Mouse (Mus musculus) forebrain, embryonic 15.5 days (tissue): ENCODE results near the gene Ddb2. TPM values are rescaled to one million over a fixed set of nuclear protein-coding genes. Genes with fewer than 3 reads are reported as not detected.
A peak's percentile ranks its signal among the peaks of the same experiment; 100 is the strongest.

Source experiments
- ATAC-seq: fragments of 200-750 bp; cut with Nextera tagmentation; replicated peaks from 2 replicates; pipeline ENCODE4 v1.8.0; 2017; ENCODE audit warnings: mild to moderate bottlenecking, moderate TSS enrichment, moderate library complexity
- H3K27ac ChIP-seq: fragments of 300-500 bp; sonication (generic); replicated peaks from 2 replicates; pipeline ENCODE4 v1.5.1; 2015; ENCODE audit warnings: mild to moderate bottlenecking, inconsistent platforms
- H3K27me3 ChIP-seq: fragments of 300-500 bp; sonication (generic); 2 replicates; pipeline ENCODE4 v1.6.1; 2015; ENCODE audit warnings: inconsistent platforms
- H3K36me3 ChIP-seq: fragments of 300-500 bp; sonication (generic); 2 replicates; pipeline ENCODE4 v1.6.1; 2015; ENCODE audit warnings: mild to moderate bottlenecking, inconsistent platforms
- H3K4me1 ChIP-seq: fragments of 300-500 bp; sonication (generic); 2 replicates; pipeline ENCODE4 v1.6.1; 2015; ENCODE audit warnings: inconsistent platforms
- H3K4me2 ChIP-seq: fragments of 300-500 bp; sonication (generic); replicated peaks from 2 replicates; pipeline ENCODE4 v1.6.1; 2015; ENCODE audit warnings: mild to moderate bottlenecking, inconsistent platforms
- H3K4me3 ChIP-seq: fragments of 300-500 bp; sonication (generic); 2 replicates; pipeline ENCODE4 v1.5.1; 2015; ENCODE audit warnings: mild to moderate bottlenecking, inconsistent platforms
- H3K9ac ChIP-seq: fragments of 300-500 bp; sonication (generic); replicated peaks from 2 replicates; pipeline ENCODE4 v1.6.1; 2015; ENCODE audit warnings: mild to moderate bottlenecking, inconsistent platforms
- H3K9me3 ChIP-seq: fragments of 300-500 bp; sonication (generic); 2 replicates; pipeline ENCODE4 v1.6.1; 2016; ENCODE audit warnings: inconsistent platforms
- WGBS: fragments of 180-500 bp; shearing (Covaris S2); methylation state at CpG from one replicate; pipeline ENCODE4 v1.1.7; 2015; ENCODE audit warnings: mixed read lengths; 5-methylcytosine and 5-hydroxymethylcytosine counted together
- polyA plus RNA-seq: library from polyadenylated mRNA; unstranded; fragments of >200 nt; fragmentation: Nextera tagmentation; extraction: Ambion mirVana; gene quantifications from 2 replicates; pipeline ENCODE4 v1.2.1, GENCODE M21; 2015

Ddb2 gene
- polyA plus RNA-seq, 1 experiment from 2014 or later = 14.5 TPM

DNA sequence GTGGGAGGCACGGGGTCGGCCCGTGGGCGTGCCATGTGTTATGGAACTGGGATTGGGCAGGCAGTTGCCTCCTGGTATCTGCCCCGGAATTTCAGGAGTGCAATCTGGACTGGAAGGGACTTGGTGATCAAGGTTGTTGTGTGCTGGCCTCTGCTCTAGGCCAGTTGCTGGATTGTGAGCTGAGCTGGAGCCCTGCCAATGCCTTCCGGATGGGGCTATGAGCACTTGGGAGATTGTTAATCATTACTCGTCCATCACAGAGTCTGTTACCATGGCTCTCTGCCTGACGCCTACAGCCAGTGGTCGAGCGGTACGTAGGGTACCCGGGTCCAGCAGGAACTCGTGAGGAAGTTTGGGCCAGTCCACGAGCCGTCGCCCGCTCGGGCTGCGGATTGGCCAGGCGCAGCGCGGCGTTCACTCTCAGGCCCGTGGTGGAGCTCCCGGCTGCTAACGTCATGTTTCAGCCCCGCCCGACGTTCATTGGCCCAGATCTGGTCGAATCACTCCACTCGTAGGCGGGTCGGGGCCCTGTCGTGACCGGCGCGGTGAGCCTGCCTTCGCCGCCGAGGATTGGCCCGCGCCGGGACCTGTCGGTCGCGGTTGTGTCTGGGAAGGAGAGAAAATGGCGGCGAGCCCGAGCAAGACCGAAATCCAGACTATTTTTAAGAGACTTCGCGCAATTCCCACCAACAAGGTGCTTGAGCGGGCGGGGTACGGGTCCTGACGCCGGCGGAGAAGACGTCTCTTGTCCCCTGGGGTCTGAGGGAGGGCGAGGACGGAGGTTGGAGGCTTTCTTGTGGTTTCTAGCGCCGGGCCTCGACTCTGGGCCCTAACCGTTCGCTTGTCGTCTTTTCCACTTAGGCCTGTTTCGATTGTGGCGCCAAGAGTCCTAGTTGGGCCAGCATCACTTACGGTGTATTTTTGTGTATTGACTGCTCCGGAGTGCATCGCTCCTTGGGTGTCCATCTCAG lies 28.2 kb upstream of the Ddb2 start, which contains the start of gene Arfgap2:
Gene Arfgap2, plus strand, starts transcription at position 264 of the 971 bp plus-strand sequence.
- peaks cover 30% of the 10 kb centered on the region for H3K36me3 ChIP-seq
- H3K4me1 ChIP-seq = peaks cover 20% of the 10 kb centered on the region
- peak; percentile 99 for ATAC-seq
- H3K9me3 ChIP-seq = no peaks in the 10 kb centered on the region
- H3K27me3 ChIP-seq = no peaks in the 10 kb centered on the region
- H3K27ac ChIP-seq = peak within 1 kb of the TSS; percentile 93
- under 1% methylated on average over 72 of the region's 72 CpGs for whole genome bisulfite sequencing
- H3K4me2 ChIP-seq = peak within 1 kb of the TSS; percentile 73
- H3K9ac ChIP-seq = peak within 1 kb of the TSS; percentile 83
- peak within 1 kb of the TSS; percentile 67 for H3K4me3 ChIP-seq

GRCm38 (mm10) chr2:91263692-91264660 lies 27.2 kb upstream of the Ddb2 start:
- no peaks in the 10 kb centered on the region for H3K27me3 ChIP-seq
- peak overlapping the region; percentile 93 for H3K27ac ChIP-seq
- H3K4me1 ChIP-seq = peaks cover 20% of the 10 kb centered on the region
- H3K9ac ChIP-seq = peak overlapping the region; percentile 83
- WGBS = 89% methylated on average over 17 of the region's 17 CpGs
- no peaks in the 10 kb centered on the region for H3K9me3 ChIP-seq
- peak overlapping the region; percentile 73 for H3K4me2 ChIP-seq
- ATAC-seq = 0 out of 2 replicates have a peak, but pooled peaks have one; percentile 0
- H3K4me3 ChIP-seq = peak overlapping the region; percentile 67
- H3K36me3 ChIP-seq = peaks cover 20% of the 10 kb centered on the region

- WGBS = 88% methylated on average over 1 of the region's 1 CpGs
- H3K27ac ChIP-seq = no peak overlapping the region
- H3K4me2 ChIP-seq = no peak overlapping the region
- no peak overlapping the region for H3K9ac ChIP-seq
- peaks cover 13% of the 10 kb centered on the region; the same call in 1 of the 2 replicates for H3K27me3 ChIP-seq
- H3K4me1 ChIP-seq = peaks cover 41% of the 10 kb centered on the region
- H3K9me3 ChIP-seq = no peaks in the 10 kb centered on the region
- no peak overlapping the region for H3K4me3 ChIP-seq
- no peak for ATAC-seq
- H3K36me3 ChIP-seq = no peaks in the 10 kb centered on the region
Observed at GRCm38 (mm10) chr2:91259493-91259892, 22.7 kb upstream of the Ddb2 start.

DNA sequence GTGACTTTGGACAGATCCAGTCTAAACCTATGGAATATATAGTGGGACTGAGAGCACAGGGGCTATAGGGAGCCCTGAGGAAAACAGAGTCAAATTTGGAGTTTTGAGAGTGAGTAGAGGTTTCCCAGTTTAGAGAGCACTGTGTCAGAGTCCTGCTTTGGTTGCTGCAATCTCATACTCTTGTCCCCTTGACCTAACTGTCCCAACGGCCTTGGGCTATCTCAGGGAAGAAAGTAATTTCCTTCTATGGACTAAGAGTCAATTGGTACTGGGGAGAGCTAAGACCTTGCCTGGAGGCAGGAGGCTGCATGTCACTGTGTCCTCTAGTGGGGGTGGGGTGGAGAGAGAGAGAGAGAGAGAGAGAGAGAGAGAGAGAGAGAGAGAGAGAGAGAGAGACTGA lies 22.0 kb upstream of the Ddb2 start:
- Histone ChIP-seq H3K9ac (no peak overlapping the region), H3K4me1 (peaks cover 36% of the 10 kb centered on the region), H3K27me3 (peaks cover 19% of the 10 kb centered on the region; the same call in 1 of the 2 replicates), H3K27ac (no peak overlapping the region), H3K4me2 (no peak overlapping the region; the same call in 1 of the 2 replicates), H3K36me3 (no peaks in the 10 kb centered on the region), H3K4me3 (no peak overlapping the region), H3K9me3 (no peaks in the 10 kb centered on the region)
- no peak for ATAC-seq
- WGBS = 74% methylated on average over 1 of the region's 1 CpGs

DNA sequence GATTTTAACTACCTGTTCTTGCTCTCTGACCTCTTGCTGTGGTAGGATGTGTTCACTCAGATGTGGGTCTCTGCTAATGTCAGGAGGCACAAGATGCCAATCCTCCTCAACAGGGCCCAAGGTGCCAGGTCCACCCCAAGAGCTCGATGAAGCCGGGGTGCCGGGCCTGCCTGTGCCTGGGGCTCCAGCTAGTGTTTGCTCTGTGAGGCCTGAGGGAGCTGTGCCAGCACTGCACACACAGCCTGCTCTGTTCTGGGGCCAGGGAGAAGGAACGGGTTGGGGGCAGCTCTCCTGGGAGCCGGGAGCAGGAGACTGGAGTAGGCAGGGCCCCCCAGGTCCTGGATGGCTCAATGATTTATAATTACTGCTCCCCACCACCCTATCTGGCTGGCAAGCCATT lies 21.3 kb upstream of the Ddb2 start:
- Histone ChIP-seq H3K4me2 (peak overlapping the region; percentile 100), H3K27me3 (peaks cover 19% of the 10 kb centered on the region; the same call in 1 of the 2 replicates), H3K9me3 (no peaks in the 10 kb centered on the region), H3K4me3 (peak overlapping the region; percentile 70), H3K9ac (peak overlapping the region; percentile 68; the same call in 1 of the 2 replicates), H3K4me1 (peaks cover 36% of the 10 kb centered on the region), H3K27ac (peak overlapping the region; percentile 54; the same call in 1 of the 2 replicates), H3K36me3 (no peaks in the 10 kb centered on the region)
- peak; percentile 47; the same call in 1 of the 2 replicates for ATAC-seq
- WGBS = 40% methylated on average over 5 of the region's 5 CpGs

DNA sequence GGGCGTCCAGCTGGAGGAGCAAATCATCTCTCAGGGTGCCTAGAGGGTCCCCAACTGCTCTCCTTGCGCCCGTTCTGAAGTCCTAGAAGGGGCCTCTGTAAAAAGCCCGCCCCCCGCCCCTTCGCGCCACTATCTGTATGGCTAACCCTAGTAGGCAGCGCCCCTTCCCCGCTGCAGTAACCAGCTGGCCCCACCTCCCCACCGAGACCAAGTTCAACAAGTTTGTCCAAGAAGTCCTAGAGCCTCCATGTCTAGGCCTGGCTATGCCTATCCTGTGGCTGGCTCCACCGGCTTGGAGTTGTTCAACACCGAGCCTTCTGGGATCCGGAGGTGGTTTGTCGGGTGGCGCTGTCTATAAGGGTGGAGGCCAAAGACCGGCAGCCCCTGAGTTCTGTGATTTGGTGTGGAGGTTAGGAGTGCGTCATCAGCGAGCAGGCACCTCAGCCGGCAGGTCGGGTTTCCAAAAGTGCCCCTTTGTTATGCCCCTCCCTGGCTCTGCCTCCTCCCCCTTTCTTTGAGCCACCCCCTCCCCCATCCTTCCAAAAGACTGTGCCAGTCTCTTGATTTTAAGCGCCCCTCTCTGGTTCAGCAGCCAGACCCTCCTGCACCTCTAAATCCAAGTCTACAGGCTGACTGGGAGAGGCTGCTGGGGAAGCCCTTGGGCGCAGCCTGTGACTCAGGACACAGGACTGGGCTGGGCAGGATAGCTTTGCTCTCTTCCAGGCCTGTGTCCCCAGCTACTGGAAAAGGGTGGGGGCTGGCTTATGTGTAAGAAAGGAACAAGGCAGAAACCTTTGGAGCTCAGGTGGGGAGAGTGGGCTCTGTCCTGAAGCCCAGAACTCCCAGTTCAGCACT lies 20.6 kb upstream of the Ddb2 start:
- Histone ChIP-seq H3K9me3 (no peaks in the 10 kb centered on the region), H3K4me1 (peaks cover 36% of the 10 kb centered on the region), H3K36me3 (no peaks in the 10 kb centered on the region), H3K4me2 (peak overlapping the region; percentile 100), H3K4me3 (peak overlapping the region; percentile 70), H3K27me3 (peaks cover 23% of the 10 kb centered on the region; the same call in 1 of the 2 replicates), H3K9ac (peak overlapping the region; percentile 68), H3K27ac (peak overlapping the region; percentile 54)
- peak; percentile 59 for ATAC-seq
- WGBS = 2% methylated on average over 22 of the region's 22 CpGs

DNA sequence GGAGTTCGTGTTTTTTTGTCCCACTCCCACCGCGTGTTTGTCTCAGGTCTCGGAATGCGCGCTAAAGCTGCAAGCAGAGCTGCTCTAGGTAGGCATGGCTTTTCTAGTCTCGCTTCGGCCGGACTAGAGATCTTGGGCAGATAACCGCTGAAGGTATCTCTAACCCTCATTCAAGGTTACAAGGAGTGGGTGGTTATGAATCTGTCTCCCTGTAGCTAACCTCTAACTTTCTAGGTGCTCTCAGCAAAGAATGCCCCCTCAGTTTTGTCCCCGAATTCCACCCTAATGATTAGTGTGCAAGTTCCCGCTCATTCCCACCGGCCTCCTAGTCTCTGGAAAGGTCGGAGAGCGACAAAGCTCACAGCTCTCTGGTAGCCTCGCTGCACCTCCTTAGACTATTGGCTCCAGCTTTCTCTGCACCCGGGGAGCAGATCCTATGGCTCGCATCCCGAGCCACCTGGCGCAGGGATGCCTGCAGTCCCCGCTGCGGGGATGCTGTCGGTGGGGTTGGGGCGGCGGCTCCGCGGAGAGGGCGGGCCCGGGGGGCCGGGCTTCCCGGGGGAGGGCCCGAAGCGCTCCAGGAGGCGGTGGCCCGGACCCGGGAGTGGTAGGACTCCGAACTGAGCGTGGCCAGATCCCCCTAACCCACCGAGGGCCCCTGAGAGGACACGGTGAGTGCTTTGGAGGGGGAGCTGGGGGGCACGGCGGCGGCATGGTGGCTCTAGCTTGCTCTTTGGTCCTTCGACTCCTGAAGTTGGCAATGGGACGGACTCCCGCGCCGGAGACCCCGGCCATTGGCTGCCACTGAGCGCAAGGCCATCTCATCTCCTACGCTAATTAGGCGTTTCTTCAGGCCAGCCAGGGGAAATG lies 19.7 kb upstream of the Ddb2 start:
- WGBS = under 1% methylated on average over 52 of the region's 52 CpGs
- no peaks in the 10 kb centered on the region for H3K36me3 ChIP-seq
- peak overlapping the region; percentile 70 for H3K4me3 ChIP-seq
- H3K27me3 ChIP-seq = peaks cover 23% of the 10 kb centered on the region; the same call in 1 of the 2 replicates
- peak overlapping the region; percentile 100 for H3K4me2 ChIP-seq
- no peaks in the 10 kb centered on the region for H3K9me3 ChIP-seq
- peak; percentile 68 for ATAC-seq
- peaks cover 36% of the 10 kb centered on the region for H3K4me1 ChIP-seq
- peak overlapping the region; percentile 68 for H3K9ac ChIP-seq
- peak overlapping the region; percentile 54; the same call in 1 of the 2 replicates for H3K27ac ChIP-seq

- peak; percentile 21; the same call in 1 of the 2 replicates for ATAC-seq
- Histone ChIP-seq H3K36me3 (no peaks in the 10 kb centered on the region), H3K9ac (peak within 1 kb of the TSS; percentile 68), H3K27me3 (peaks cover 23% of the 10 kb centered on the region; the same call in 1 of the 2 replicates), H3K27ac (peak within 1 kb of the TSS; percentile 54; the same call in 1 of the 2 replicates), H3K4me1 (peaks cover 36% of the 10 kb centered on the region), H3K4me3 (peak within 1 kb of the TSS; percentile 70), H3K4me2 (peak within 1 kb of the TSS; percentile 100), H3K9me3 (no peaks in the 10 kb centered on the region)
- WGBS = under 1% methylated on average over 27 of the region's 27 CpGs
Observed at GRCm38 (mm10) chr2:91255661-91256150, 18.9 kb upstream of the Ddb2 start, which contains the start of gene Pacsin3. Gene Pacsin3 (plus strand): TSS chr2:91255954.

DNA sequence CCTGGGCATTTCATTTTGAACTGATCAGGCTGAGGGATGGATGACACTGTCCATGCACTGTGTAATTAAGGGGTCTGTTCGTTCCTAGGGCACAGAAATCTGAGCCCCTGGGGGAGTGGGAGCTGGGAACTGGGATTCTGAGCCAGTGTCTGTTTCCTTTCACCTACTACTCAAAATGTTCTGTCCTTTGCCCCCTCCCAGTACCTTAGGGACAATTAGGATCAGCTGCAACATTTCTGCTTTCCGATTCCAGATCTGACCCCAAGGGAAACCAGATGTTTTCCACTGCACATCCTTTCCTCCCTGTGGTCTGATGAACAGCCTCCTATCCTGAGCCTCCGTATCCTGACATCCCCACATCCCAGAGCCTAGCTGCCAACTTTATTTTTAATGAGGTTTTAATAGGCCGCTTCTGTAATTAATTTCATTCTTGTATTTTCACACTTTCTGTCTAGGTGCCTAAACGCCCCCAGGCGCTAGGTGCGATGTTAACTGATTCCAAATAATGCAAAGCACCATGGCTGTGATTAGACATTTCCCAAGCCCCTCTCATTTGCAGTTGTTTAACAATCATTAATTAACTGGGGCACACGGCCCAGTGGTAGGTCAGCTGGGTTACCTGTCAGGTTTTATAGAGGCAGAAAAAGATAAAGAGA lies 18.1 kb upstream of the Ddb2 start:
- Histone ChIP-seq H3K27me3 (peaks cover 23% of the 10 kb centered on the region; the same call in 1 of the 2 replicates), H3K4me2 (peak overlapping the region; percentile 100), H3K4me1 (peaks cover 36% of the 10 kb centered on the region), H3K4me3 (no peak overlapping the region), H3K36me3 (no peaks in the 10 kb centered on the region), H3K27ac (no peak overlapping the region), H3K9ac (no peak overlapping the region), H3K9me3 (no peaks in the 10 kb centered on the region)
- WGBS = 24% methylated on average over 8 of the region's 8 CpGs
- no peak for ATAC-seq
